Mouse (Mus musculus) embryo, embryonic 11.5 days (tissue): ENCODE data around the gene Gm3625.

Source experiments
- DNase-seq: peaks from one replicate; pipeline ENCODE4 v3.0.0-alpha.2; 2012; ENCODE audit warnings: low read depth, low spot score

Gene Gm3625

DNA sequence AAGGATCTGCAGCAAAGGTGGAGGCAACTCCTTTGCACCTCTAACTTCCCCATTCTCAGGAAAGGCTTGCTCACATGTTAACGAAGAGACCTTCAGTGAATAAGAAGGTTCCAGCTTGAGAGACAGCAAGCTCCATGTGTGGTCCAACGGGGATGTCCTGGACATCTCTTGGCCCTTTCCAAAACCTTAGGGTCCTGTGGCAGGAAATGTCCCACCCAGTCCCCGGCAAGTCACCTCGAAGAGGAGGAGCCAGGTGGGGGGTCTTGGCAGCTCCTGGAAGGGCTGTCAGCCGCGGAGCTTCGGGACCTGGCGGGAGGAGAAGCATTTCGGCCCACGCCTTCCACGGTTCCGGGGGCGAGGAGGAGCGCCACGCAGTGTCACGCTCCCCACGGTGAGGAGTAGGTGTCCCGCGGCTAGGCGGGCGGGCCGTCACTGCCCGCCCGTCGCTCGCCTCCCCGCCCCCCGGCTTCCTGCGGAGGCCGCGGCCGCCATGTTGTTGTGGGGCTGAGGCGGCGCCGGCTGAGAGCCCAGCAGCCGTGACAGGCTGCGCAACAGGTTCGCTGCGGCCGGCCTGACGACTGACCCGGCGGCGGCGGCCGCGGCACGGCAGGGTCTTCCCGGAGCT lies at the start of gene Gm3625, which contains the start of gene Itsn2:
TSS of gene Gm3625 (minus strand) at position 387 of the 625 bp plus-strand sequence.
TSS of gene Itsn2 (plus strand) at position 98 of the 625 bp plus-strand sequence.
- DNase-seq = peak; percentile 39

DNA sequence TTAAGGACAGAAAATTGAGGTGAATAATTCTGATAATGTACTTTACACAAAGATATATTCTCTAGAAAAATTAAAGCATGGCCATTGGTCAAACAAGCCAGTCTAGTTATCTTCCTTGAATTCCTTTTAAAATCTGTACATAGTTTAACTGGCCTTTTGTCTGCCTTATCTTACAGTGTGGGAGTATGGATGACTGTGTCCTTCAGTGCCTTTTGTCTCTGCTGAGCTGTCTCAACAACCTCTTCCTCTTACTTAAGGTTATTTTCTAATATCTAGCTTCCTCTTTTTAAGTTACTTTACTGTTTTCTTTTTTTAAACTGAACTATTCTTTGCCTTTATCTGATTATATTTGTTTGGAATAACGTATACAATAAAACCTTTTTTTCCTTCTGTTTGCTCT lies 48.0 kb upstream of the Gm3625 start:
- DNase-seq = no peak

DNA sequence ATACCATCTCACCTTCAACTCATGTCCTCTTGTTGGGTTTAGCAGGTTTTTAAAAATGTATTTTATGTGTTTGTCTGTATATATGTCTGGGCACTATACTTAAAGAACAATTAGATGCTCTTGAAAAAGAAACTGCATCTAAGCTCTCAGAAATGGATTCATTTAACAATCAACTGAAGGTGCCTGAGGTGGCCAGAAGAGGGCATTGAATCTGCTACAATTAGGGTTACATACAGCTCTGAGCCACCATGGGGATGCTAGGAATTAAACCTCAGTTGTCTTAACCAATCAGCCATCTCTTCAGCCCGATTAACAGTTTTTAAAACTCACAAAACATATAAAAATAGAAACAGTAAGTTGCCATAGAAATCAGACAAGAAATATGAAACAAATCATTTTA lies 45.7 kb upstream of the Gm3625 start:
- DNase-seq = no peak

DNA sequence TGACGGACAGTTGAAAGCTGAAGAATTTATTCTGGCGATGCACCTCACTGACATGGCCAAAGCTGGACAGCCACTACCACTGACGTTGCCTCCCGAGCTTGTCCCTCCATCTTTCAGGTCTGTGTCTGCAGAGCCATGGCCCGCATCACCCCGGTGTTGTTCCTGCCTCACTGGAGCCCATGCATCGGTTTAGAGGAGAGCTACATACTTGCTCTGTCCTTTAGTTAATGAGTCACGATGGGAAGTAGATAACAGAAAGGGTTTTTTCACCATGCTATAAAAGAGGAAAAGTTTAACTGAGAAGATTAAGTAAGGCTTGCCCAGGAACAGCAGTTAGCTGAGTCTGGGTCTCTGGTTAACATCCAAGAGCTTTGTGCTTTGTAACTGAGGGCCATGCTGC lies 40.2 kb upstream of the Gm3625 start:
- DNase-seq = no peak

DNA sequence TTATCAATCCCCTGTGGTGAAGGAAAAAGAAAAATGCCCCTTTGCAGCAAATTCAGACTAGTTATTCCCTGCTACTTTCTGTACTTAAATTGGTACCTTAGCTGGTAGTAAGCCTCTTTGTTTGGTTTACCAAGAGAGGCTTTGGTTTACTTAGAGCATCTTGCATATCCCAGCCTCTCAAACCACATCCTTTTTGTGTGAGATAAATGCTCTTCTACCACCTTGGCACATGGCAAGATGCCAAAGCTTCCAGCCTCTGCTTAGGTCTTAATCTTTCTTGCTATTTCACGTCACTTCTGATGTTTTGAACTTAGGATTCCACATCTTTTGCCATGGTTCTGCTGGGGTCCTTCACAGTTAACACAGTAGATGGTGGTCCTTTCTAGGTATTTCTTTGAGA lies 31.5 kb upstream of the Gm3625 start:
- no peak for DNase-seq

DNA sequence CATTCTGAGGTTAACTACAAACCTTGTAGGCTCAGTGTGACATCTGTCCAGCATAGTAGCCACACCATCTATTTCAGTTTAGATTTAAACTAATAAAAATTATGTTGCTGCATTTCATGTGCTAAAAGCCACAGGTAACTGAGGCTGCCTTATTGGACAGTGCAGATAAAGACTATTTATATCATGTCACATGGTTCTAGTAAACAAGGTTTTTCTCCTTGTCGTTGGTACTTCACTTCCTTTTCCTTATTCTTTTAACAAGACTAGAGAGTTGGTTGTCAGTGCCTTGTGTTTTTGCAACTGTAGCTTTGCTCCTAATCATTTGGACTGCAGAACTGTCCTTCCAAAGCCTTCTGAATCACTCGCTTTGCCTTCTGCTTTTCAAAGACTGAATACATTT lies 22.0 kb upstream of the Gm3625 start:
- no peak for DNase-seq

DNA sequence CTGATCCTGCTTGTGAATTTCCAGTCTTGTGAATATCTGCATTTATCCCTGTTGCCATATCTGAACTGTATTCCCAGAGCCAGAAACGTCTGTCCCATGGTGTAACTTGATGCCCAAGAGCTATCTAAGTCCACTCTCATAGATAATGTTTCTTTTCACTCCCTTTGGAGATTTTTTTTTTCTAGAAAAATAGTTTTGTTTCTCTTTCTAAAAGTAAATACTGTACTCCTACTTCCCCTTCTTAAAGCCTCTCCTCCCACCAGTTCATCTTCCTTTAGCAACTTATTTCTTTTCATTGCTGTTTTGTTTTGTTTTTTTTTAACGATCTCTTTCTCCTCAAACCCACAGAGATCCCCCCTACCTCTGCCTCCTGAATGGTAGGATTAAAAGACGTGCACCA lies 13.9 kb upstream of the Gm3625 start:
- DNase-seq = no peak

DNA sequence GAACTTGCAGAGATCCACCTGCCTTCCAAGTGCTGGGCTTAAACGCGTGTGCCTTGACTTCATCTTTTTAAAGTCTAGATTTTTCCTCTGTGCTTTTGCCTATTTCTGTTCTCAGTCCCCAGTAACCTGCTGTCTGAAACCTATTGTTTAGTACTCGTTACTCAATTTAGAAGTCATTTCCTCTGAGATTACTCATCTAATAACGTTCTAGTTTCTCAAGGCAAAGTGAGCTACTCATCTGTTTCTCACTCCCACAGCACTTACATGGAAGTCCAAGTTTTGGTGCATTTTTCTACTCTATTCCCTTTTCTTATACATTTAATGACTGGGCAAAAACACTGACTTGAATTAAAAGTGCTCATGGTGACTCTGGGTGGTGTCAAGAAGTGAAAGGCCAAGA lies 7.0 kb upstream of the Gm3625 start:
- no peak for DNase-seq

DNA sequence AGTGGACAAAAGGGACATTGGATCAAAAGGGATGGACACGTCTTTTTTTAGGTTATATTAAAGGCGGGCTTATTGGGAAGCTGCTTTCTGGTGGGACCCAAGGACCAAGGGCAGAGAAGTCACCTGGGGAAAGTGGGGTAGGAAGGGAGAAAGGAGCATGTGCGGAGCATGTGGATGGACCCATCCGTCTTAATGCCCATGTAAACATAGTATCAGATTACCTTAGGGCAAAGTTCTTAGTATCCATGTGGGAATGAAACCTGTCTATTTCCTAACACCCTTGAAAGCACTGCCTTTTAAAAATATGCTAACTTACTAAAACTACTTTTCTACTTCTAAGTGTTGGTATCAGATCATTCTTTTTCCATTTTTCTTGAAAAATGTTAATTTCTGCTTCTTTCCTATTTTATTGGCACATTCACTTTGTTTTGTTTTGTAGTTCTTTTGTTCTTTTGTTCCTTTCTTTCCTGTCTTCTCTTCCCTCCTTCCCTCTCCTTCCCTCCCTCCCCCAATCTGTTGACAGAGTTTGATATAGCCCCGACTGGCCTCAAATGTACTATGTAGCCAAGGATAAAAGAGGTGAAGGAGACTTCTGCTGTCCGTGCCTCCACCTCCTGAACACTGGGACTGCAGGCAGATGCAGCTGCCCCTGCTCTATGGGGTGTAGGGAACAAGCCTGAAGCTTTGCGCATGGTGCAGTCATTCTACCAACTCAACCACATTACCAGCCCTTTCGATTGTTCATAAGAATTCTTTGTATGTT lies 6.1 kb upstream of the Gm3625 start:
- no peak for DNase-seq

DNA sequence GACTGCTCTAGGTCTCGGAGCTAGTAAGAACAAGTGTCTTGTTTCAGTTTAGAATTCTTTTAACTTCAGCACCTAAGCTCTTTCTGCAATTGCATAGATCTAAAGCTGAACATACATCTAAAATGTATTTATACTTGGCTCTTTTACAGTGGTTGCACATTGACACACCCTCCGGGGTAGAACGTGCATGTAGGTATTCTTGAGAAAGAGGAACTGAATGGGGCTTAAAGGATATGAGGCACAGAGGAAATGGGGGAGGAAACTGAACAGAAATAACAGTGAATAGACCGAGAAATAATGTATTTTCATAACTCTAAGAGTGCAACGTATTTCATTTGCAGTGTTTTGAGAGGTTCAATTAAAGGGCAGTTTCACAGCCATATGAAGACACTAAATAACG lies 2.3 kb upstream of the Gm3625 start:
- DNase-seq = no peak

DNA sequence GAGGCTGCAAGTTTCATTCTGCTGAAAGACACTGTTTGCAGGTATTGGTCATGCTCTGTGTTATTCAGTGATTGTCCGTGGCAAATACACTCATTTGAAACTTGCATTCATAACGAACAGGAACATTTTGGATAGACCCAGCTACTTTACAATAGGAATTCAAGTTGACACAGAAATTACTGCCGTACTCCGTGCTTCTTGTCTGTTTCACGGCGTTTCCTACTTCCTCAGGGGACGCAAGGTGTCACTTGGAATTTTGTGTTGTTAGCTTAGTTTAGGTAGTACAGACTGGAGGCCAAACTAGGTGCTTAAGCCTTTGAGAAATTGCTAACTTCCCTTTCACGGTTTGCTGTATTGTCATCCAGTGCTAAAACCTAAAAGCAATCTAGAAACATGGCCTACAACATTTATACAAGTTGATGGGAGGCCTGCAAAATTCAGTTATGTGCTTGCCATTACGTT lies 1.2 kb upstream of the Gm3625 start:
- DNase-seq = no peak

DNA sequence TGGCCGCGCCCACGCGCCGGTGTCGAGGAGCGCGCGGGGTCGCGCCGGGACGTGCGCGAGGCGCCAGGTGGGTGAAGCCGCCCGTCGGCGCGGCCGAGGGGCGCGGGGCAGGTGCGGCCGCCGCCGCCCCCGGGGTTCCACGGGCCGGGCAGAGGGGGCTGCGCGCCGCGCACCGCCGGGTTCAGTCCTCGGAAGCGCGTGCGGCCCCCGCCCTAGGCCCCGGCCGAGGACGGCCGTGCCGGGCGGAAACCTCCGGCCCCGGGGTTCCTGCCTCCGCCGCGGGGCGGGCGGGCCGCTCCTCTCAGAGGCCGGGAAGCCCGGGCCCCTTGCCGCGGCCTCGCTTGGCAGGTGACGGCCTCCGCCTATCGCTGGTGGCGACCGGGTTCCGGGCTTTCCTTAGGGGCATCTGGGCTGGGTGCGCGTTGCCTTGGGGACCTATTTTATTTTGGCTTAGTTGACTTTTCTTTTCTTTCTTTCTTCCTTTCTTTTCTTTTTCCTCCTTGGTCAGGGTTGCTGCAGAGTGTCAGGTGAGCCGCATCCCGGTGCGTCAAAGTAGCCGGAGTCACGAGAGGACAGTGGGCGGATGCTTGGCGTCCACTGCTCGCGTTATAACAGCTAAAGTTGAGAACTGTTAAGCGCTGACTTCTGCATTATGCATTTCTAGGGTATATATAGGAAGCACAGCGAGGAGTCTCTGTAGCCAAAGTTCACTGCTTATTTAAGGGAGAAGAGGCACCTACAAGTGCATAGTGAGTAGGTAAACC lies 621 bp upstream of the Gm3625 start:
- peak; percentile 11 for DNase-seq

DNA sequence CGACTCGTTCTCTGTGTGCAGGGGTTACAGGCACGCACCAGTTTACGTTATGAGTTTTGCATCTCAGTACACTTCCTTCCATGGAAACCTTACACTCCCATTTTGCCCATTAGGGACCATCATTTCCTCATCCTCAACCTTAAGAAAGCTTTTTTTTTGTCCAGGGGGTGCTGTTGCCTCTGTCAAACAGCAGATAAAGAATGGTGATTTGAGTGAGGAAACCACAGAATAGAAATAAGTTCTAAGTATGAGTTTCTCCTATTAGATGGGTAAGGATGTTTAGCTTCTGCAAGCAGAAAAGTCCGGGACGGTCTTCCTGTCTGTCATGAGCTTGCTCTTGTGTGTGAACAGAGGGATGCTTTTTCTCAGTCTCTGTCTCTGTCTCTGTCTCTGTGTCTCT lies 702 bp downstream of the Gm3625 start:
- DNase-seq = no peak

DNA sequence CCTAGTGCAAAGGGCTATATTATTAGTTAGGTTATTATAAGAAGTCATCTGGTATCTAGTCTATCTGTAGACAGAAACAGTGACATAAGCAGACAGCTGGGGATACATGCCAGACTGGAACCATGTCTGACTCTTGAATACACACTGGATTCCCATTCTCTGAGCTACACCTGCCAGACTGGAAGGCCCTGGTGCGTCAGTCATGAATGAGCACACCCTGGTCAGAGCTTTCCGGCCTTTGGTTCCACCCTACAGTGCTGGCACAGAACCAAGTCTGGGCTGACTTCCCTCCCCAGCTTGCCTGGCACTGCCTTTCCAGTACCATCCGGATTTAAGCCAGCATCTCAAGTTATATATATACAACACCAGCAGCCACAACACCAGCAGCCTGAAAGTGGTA lies 4.1 kb downstream of the Gm3625 start:
- DNase-seq = no peak

DNA sequence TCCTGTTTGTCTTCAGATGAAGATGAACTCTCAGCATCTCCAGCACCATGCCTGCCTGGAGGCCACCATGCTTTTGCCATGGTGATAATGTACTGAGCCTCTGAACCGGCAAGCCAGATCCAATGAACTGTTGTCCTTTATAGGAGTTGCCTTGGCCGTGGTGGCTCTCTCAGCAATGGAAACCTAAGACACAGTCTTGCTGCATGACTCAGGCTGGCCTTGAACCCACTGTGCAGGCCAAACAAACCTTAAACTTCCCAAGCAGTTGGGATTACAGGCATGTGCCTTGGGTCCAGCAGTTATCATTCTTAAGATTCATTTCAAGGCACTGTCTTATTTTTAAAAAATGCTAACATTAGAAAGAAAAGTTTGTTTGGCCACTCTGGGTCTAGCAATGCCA lies 4.9 kb downstream of the Gm3625 start:
- DNase-seq = no peak

DNA sequence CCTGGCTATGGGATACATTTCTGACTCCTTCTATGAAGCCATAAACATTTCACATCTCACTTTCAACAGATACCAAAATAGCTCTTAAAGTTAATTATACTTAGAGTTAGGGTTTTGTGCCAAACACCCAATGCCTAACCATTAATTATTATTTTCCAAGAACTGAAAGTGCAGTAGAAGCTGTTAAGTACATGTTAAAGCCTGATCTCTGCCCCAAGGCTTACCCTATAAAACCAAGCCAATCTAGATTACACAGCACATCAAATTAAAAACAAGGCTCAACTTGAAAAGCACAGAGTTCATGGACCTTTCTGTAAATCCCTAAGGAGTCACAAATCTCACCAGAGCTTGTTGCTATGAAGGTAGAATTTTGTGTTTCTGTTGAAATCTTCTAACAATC lies 10.4 kb downstream of the Gm3625 start:
- no peak for DNase-seq

DNA sequence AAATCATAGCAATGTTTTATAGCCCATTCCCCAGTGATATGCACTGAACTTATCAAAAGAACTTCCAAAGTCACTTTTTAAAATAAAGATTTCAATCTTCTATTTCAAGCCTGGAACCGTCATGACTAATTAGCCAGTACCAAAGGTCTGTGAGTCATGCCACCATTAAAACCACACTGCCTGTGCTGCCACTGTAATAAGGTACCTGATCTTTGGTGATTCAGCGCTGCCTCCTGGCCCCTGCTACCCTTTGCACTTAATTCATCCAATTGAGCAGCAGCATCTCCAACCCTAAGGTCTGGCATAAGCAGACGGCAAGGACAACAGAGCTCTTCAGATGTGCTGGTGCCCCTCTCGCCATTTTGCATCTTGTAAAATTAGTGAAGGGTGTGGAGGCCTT lies 18.7 kb downstream of the Gm3625 start:
- DNase-seq = no peak

DNA sequence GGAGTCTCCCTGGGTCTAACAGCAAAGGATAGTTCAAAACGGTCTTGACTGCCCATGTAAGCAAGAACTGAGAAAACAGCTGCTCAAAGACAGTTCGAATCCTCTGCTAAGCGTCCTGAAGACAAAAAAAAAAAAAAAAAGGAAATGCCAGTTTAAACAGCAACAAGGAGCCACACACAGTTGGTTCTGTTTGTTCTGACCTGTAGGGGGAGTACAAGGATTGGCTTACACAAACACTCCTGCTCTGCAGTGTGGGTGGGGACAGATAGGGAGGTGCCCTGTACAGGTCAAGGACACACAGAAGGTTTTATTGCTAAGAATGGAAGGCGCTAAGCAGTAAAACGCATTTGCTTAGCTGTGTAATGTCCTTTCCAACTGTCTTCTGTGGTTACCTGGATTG lies 20.9 kb downstream of the Gm3625 start:
- peak; percentile 24 for DNase-seq

DNA sequence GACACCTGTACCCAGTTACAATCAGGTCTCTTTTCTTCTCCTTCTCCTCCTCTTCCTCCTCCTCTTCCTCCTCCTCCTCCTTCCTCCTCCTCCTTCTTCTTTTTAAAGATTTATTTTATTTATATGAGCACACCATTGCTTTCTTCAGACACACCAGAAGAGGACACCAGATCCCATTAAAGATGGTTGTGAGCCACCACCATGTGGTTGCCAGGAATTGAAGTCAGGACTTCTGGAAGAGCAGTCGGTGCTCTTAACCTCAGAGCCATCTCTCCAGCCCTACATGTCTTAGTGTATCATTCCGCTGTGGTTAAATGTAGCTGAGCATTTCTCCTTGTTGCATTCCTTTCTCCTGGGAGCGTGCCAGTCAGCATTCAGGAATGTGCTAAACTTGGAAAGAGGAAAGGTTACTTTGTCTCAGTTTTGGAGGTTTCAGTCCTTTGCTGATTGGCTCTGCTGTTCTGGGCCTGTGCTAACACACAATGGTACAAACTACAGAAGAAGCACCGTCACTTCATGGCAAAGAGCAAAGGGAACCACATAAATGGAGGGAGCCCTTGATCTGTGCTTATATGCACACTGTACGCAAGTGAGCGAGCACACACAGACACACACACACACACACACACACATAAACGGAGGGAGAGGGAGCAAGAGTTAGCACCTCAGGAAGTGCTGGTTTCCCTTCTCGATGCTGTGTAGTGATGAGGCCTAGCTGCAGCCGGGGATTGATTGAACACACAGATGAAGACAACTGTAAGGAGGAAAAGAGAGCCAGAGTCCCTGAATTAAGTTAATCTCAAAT lies 34.0 kb downstream of the Gm3625 start:
- DNase-seq = no peak

DNA sequence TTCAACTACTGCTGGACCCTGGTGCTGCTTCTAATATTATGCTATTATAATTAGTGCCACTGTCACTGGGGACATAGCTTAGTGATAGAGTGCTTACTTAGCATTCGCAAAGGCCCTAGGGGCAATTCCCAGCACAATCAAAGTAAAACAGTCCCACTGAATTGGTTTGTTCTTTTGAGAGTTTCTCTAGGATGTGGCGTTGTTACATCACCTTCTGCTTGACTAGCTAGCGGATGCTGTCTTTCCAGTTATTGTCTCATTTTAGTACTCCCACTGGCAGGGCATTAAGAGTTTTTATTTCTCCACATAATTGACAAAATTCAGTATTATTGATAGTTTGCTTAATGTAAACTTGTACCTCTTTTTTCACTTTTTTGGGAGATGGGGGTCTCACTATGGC lies 34.7 kb downstream of the Gm3625 start:
- DNase-seq = no peak

DNA sequence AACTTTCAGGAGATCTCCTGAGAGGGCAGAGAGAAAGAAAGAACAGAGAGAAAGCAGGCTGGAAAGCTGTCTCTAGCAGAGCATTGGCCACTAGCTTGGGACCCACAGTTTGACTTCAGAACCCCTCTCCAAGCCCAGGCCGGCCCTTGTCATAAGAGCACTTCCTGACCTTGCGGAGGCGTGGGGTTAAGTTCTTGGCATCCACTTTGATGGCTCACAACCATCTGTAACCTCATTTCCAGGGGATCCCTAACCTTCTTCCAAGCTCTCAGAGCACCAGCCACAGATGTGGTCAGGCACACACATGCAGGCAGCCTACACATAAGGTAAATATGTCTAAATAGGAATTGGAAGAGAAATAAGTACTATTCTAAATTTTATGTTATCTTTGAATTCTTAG lies 35.3 kb downstream of the Gm3625 start:
- DNase-seq = no peak

DNA sequence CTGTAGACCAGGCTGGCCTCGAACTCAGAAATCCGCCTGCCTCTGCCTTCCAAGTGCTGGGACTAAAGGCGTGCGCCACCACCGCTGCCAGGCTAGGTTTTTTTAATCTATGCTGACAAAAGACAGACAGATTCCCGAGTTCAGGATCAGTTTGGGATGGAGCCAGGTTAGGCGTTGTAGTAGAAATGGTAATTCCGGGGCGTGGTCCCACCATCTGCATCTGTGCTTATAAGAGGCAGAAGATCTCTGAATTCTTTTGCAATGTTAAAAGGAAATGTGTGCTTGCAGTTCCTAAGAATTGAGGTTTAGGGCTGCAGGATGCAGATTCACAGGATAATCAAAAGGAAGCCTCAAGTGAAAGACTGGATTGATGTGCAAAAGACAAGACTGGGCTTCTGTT lies 35.8 kb downstream of the Gm3625 start:
- no peak for DNase-seq
